Mouse (Mus musculus): ENCODE measurements around the gene Rapgef2.

Rapgef2 gene

GRCm38 (mm10) chr3:79286376-79287107 is at the start of gene Rapgef2:
Gene Rapgef2, minus strand, starts transcription at chr3:79286517.
- DNase-seq (ENCODE audit: low spot score in 2 of 2): peak; percentile 68 to 81

DNA sequence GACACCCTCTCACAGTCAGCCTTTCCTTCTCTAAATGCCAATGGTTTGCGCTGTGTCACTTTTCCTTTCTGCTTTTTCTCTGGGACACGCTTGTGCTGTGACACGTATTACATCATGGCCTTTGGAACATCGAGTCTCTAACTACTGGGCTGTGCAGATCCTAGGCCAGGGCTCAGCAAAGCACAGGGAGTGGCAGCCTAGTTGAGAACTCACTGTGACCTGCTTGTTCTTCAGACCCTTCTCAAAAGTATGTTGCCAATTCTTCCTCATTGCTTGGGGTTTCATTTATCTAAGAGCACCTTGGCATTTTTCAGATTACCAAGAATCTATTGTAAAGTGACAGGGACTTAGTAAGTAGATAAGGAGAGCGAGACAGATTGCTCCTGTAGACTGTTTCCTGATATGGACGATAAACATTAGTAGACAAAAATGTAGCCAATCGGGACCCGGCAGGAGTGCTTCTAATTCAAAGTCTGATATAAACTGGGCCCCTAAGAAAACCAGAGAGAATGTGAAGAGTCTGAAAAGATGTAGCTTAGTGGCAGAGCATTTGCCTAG is 47.4 kb upstream of the Rapgef2 start:
- DNase-seq (ENCODE audit: low spot score in 2 of 2): no peak

GRCm38 (mm10) chr3:79333051-79333450 is 46.7 kb upstream of the Rapgef2 start:
- DNase-seq (ENCODE audit: low spot score in 2 of 2): no peak

DNA sequence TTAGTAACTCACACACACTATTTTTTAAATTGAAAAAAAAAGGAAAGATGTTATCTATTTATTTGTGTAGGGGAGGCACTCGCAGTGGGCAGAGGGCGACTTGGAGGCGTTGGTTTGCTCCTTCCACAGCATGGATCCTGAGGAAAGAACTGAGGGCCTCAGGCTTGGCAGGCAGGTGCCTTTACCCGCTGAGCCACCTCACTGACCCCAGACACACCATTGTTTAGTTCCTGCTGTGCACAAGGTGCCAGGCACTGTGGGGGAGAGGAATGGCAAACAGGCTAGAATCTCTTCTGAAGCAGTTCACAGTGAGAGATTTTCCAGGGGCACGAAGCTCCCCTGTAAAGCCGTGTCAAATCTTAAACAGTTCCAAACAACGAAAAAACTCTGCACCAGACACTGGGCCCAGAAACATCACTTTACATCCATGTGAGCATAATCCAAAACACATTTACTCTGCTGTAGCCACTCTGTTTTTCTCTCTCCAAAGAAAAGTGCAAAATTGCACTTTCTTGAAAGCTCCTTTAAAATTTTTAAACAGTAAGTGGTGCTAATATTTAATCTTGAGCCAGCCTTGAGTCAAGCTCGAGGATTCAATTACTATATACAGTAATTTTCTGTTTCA is 43.5 kb upstream of the Rapgef2 start:
- DNase-seq (ENCODE audit: low spot score in 2 of 2): no peak

DNA sequence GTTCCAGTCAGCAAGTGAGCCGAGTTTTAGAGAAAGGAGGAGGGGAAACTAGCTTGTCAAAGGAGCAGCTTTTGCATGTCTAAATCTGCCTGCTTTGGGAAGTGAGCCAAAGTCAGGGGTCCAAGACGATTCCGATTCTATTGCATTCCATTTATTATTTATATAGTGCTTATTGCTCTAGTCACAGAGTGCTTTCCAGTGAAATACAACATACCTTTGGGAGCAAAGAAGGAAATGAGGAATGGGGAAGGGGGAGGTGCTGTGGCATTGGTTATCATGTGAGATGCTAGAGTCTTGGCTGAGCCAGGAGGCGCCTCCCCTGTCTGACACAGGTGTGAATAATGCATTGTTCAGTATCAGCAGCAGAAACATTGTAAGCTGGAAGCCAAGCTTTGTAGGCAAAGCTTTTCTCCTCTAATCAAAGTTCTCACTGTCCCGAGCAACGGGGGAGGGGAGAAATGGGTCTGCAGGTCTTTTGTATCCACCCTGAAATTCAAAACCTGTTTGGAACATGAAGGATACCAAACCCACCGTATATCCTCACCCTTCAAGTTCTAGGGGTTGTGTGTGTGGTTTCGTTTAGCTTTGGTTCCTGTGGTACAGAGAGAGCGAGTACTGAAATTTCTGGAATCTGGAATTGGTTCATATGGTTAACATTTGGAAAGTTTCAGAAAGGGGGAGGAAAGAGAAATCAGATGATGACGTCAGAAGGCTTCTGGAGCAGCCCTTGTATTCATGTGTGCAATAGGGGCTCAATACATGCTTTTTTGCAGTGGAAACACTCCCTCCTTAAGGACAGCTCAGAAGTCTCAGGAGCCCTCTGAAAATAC is 38.6 kb upstream of the Rapgef2 start:
- DNase-seq (ENCODE audit: low spot score in 2 of 2): no peak

GRCm38 (mm10) chr3:79314006-79314698 is 27.8 kb upstream of the Rapgef2 start:
- no peak for DNase-seq (ENCODE audit: low spot score in 2 of 2)

GRCm38 (mm10) chr3:79311895-79312294 is 25.6 kb upstream of the Rapgef2 start:
- no peak for DNase-seq (ENCODE audit: low spot score in 2 of 2)

GRCm38 (mm10) chr3:79310184-79310583 is 23.9 kb upstream of the Rapgef2 start:
- no peak for DNase-seq (ENCODE audit: low spot score in 2 of 2)

DNA sequence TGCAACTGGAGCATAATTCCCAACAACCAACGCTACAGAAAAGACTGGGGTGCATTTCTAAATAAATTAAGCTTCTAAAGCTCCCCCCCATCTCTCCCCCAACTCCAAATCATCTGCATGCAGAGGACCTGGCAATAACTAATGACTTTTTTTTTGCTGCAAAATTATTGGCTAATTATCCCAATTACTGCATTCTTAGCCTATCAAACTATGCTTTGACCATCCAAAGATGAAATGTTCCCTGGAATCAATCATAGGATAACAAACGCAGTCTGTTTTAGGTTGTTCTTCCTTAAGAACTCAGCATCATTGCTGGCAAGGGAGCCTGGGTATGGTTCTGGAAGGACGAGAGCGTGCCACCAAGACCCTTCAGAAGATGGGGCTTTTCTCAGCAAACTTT is 22.3 kb upstream of the Rapgef2 start:
- DNase-seq (ENCODE audit: low spot score in 2 of 2): no peak

DNA sequence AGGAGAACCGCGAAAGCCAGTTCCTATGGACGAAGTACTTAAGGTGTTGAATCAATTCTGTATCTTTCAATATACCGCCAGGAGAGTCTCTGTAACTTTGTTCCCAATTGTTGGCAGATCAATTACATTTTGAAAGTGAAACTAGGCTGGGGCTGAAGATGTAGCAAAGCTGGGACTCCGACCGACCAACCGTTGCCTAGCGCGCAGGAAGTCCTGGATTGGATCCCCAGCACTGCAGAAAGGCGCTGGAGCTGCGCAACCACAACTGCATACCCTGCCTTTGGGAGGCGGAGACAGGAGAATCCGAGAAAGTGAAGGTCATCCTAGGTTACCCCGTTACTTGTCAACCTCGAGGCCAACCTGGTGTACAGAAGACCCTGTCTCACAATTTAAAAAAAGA is 13.1 kb upstream of the Rapgef2 start:
- DNase-seq (ENCODE audit: low spot score in 2 of 2): no peak

GRCm38 (mm10) chr3:79297281-79297680 is 11.0 kb upstream of the Rapgef2 start:
- DNase-seq (ENCODE audit: low spot score in 2 of 2): no peak

- no peak for DNase-seq (ENCODE audit: low spot score in 2 of 2)
These were observed 10.3 kb upstream of the Rapgef2 start for GRCm38 (mm10) chr3:79296586-79296985.

- no peak for DNase-seq (ENCODE audit: low spot score in 2 of 2)
These were observed 9.7 kb upstream of the Rapgef2 start for GRCm38 (mm10) chr3:79296049-79296448.

GRCm38 (mm10) chr3:79294701-79295100 is 8.4 kb upstream of the Rapgef2 start:
- no peak for DNase-seq (ENCODE audit: low spot score in 2 of 2)

- DNase-seq (ENCODE audit: low spot score in 2 of 2): no peak
These were observed 6.7 kb upstream of the Rapgef2 start for GRCm38 (mm10) chr3:79293023-79293422.

GRCm38 (mm10) chr3:79289050-79289449 is 2.7 kb upstream of the Rapgef2 start:
- no peak for DNase-seq (ENCODE audit: low spot score in 2 of 2)

GRCm38 (mm10) chr3:79287699-79288458 is 1.6 kb upstream of the Rapgef2 start:
- DNase-seq (ENCODE audit: low spot score in 2 of 2): peak in 1 of 2 experiments; percentile 19

DNA sequence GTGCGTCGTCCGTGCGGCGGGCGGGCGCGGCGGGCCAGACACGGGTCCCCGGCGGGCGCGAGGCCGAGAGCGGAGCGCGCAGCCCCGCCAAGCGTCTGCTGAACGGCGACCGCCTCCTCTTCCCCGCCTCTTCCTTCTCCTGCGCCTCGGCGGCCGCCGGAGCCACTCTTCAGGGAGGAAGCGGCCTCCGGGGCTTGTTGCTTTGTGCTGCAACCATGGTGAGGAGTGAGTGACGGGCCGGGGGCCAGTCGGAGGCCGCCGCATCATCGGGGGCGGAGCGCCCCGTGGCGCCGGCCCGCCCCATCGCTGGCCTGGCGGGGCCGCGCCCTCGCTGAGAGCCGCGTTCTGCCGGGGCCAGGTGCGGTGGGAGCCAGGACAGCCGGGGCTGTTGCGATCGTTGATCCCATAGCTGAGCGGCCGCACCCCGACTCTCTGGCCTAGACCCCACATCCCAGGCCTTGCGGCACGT is 825 bp upstream of the Rapgef2 start:
- DNase-seq (ENCODE audit: low spot score in 2 of 2): peak; percentile 93 to 95

GRCm38 (mm10) chr3:79286031-79286375 is 314 bp downstream of the Rapgef2 start:
- peak in 1 of 2 experiments; percentile 3 for DNase-seq (ENCODE audit: low spot score in 2 of 2)

GRCm38 (mm10) chr3:79285097-79285675 is 1.1 kb downstream of the Rapgef2 start:
- no peak for DNase-seq (ENCODE audit: low spot score in 2 of 2)

Data from urinary bladder, postnatal 36 days (tissue).